Mouse (Mus musculus): ENCODE data around the gene Alox12b.

GRCm38 (mm10) chr11:69211431-69211830 is 54.6 kb downstream of the Alox12b start:
- TF ChIP-seq CTCF (IDR thresholded peaks at IDR 0.05; ENCODE audit: insufficient read depth, low read length) (no peak), POLR2A (IDR thresholded peaks at IDR 0.05; ENCODE audit: borderline replicate concordance, extremely low read depth, low read depth, low read length) (no peak)
